Mouse (Mus musculus) lung, adult 2 months (tissue): ENCODE data around the gene Syn3.

ENCODE experiments used
- CTCF ChIP-seq: fragments of 200-500 bp; IDR thresholded peaks from 2 replicates; pipeline ENCODE4 v1.5.1; 2011; ENCODE audit warnings: mild to moderate bottlenecking, low read length, control low read depth; ENCODE audit not compliant: insufficient read depth
- POLR2A ChIP-seq: fragments of 200-500 bp; IDR thresholded peaks from 2 replicates; pipeline ENCODE4 v1.6.1; 2011; ENCODE audit warnings: low read depth, mild to moderate bottlenecking, control low read depth, low read length, borderline replicate concordance; ENCODE audit errors: extremely low read depth

GRCm38 (mm10) chr10:86079921-86080320, 418.8 kb downstream of the Syn3 start:
- no peak for TF ChIP-seq POLR2A
- TF ChIP-seq CTCF, result no peak
